Mouse (Mus musculus) heart, embryonic 16.5 days (tissue): ENCODE results near the gene Calml3. TPM values are rescaled to one million over a fixed set of nuclear protein-coding genes. Genes with fewer than 3 reads are reported as not detected.
"Not testable (repeated sequence)": the region's sequence is repeated elsewhere in the genome, so short reads cannot be mapped to it uniquely, and the experiment has no call there.

ENCODE experiments used
- ATAC-seq: fragments of 200-750 bp; cut with Nextera tagmentation; replicated peaks from 2 replicates; pipeline ENCODE4 v1.8.0; 2017; ENCODE audit warnings: moderate number of reproducible peaks; ENCODE audit not compliant: insufficient read depth, low FRiP score; ENCODE audit errors: extremely low read depth
- H3K27ac ChIP-seq: fragments of 300-500 bp; sonication (generic); 2 replicates; pipeline ENCODE4 v1.5.1; 2014; ENCODE audit warnings: mild to moderate bottlenecking, low read length, control low read depth, moderate library complexity
- H3K27me3 ChIP-seq: fragments of 300-500 bp; sonication (generic); 2 replicates; pipeline ENCODE4 v1.6.1; 2014; ENCODE audit warnings: low read length, mixed read lengths; ENCODE audit not compliant: control insufficient read depth, insufficient read depth
- H3K36me3 ChIP-seq: fragments of 300-500 bp; sonication (generic); 2 replicates; pipeline ENCODE4 v1.6.1; 2014; ENCODE audit not compliant: control insufficient read depth, insufficient read depth
- H3K4me1 ChIP-seq: fragments of 300-500 bp; sonication (generic); 2 replicates; pipeline ENCODE4 v1.6.1; 2014; ENCODE audit warnings: low read length, mixed read lengths; ENCODE audit not compliant: control insufficient read depth, insufficient read depth
- H3K4me2 ChIP-seq: fragments of 300-500 bp; sonication (generic); 2 replicates; pipeline ENCODE4 v1.6.1; 2014; ENCODE audit warnings: low read depth, mild to moderate bottlenecking, control low read depth, low read length
- H3K4me3 ChIP-seq: fragments of 300-500 bp; sonication (generic); 2 replicates; pipeline ENCODE4 v1.5.1; 2014; ENCODE audit warnings: mild to moderate bottlenecking, control low read depth, low read length
- H3K9ac ChIP-seq: fragments of 300-500 bp; sonication (generic); 2 replicates; pipeline ENCODE4 v1.6.1; 2014; ENCODE audit warnings: low read length, control low read depth
- H3K9me3 ChIP-seq: fragments of 300-500 bp; sonication (generic); replicated peaks from 2 replicates; pipeline ENCODE4 v1.6.1; 2016; ENCODE audit warnings: low read length; ENCODE audit not compliant: control insufficient read depth
- WGBS: fragments of 180-500 bp; shearing (Covaris S2); extraction: QIAGEN DNeasy Blood & Tissue Kit; methylation state at CpG from one replicate; pipeline ENCODE4 v1.1.7; 2014; 5-methylcytosine and 5-hydroxymethylcytosine counted together
- polyA plus RNA-seq: library from polyadenylated mRNA; unstranded; fragments of >200 nt; fragmentation: Nextera tagmentation; extraction: Ambion mirVana; gene quantifications from 2 replicates; pipeline ENCODE4 v1.2.1, GENCODE M21; 2015

Calml3 gene
- 0.14 and 0.22 TPM in 2 replicates for polyA plus RNA-seq

- no peak within 1 kb of the TSS for H3K4me3 ChIP-seq
- H3K4me2 ChIP-seq = no peak within 1 kb of the TSS
- ATAC-seq = no peak
- H3K27me3 ChIP-seq = no peaks in the 10 kb centered on the region
- WGBS = 83% methylated on average over 13 of the region's 13 CpGs
- H3K27ac ChIP-seq = peak within 1 kb of the TSS; percentile 25; the same call in 1 of the 2 replicates
- no peak within 1 kb of the TSS for H3K9ac ChIP-seq
- no peaks in the 10 kb centered on the region for H3K9me3 ChIP-seq
- no peaks in the 10 kb centered on the region for H3K36me3 ChIP-seq
- H3K4me1 ChIP-seq = peaks cover 5% of the 10 kb centered on the region
Observed at GRCm38 (mm10) chr13:3804186-3804585, at the start of gene Calml3. Gene Calml3 (minus strand): TSS chr13:3804316.

- no peaks in the 10 kb centered on the region for H3K9me3 ChIP-seq
- no peaks in the 10 kb centered on the region for H3K27me3 ChIP-seq
- H3K36me3 ChIP-seq = no peaks in the 10 kb centered on the region
- WGBS = 71% methylated on average over 1 of the region's 1 CpGs
- ATAC-seq = no peak
- H3K9ac ChIP-seq = no peak overlapping the region
- no peak overlapping the region for H3K27ac ChIP-seq
- no peak overlapping the region for H3K4me2 ChIP-seq
- H3K4me3 ChIP-seq = no peak overlapping the region
- H3K4me1 ChIP-seq = no peaks in the 10 kb centered on the region
Observed at GRCm38 (mm10) chr13:3850330-3850729, 46.2 kb upstream of the Calml3 start.

GRCm38 (mm10) chr13:3840662-3841061 is 36.5 kb upstream of the Calml3 start:
- not testable (repeated sequence) for H3K27ac ChIP-seq, ATAC-seq, H3K27me3 ChIP-seq, H3K4me1 ChIP-seq, H3K9ac ChIP-seq, H3K4me3 ChIP-seq, H3K9me3 ChIP-seq, H3K36me3 ChIP-seq, H3K4me2 ChIP-seq

GRCm38 (mm10) chr13:3837312-3837807 is 33.2 kb upstream of the Calml3 start, which contains the start of gene Calm4:
Gene Calm4 (plus strand): TSS chr13:3837757.
- not testable (repeated sequence) for H3K36me3 ChIP-seq, H3K4me1 ChIP-seq, H3K9me3 ChIP-seq, H3K4me3 ChIP-seq, H3K27ac ChIP-seq, H3K27me3 ChIP-seq, H3K4me2 ChIP-seq, H3K9ac ChIP-seq, ATAC-seq

- not testable (repeated sequence) for H3K27me3 ChIP-seq, ATAC-seq, H3K27ac ChIP-seq, H3K4me1 ChIP-seq, H3K4me2 ChIP-seq, H3K4me3 ChIP-seq, H3K9ac ChIP-seq, H3K36me3 ChIP-seq, H3K9me3 ChIP-seq
Observed at GRCm38 (mm10) chr13:3833644-3834043, 29.5 kb upstream of the Calml3 start.

GRCm38 (mm10) chr13:3832450-3832849 is 28.3 kb upstream of the Calml3 start:
- Histone ChIP-seq H3K36me3 (no peaks in the 10 kb centered on the region), H3K9ac (no peak overlapping the region), H3K4me2 (no peak overlapping the region), H3K4me3 (no peak overlapping the region), H3K9me3 (no peaks in the 10 kb centered on the region), H3K4me1 (no peaks in the 10 kb centered on the region), H3K27ac (no peak overlapping the region), H3K27me3 (no peaks in the 10 kb centered on the region)
- ATAC-seq = no peak
- 54% methylated on average over 2 of the region's 2 CpGs for WGBS

GRCm38 (mm10) chr13:3831994-3832393 is 27.9 kb upstream of the Calml3 start:
- Histone ChIP-seq H3K4me1 (no peaks in the 10 kb centered on the region), H3K36me3 (no peaks in the 10 kb centered on the region), H3K9ac (no peak overlapping the region), H3K27ac (no peak overlapping the region), H3K27me3 (no peaks in the 10 kb centered on the region), H3K4me3 (no peak overlapping the region), H3K9me3 (no peaks in the 10 kb centered on the region), H3K4me2 (no peak overlapping the region)
- ATAC-seq = no peak
- WGBS = 50% methylated on average over 1 of the region's 1 CpGs

- 68% methylated on average over 5 of the region's 5 CpGs for WGBS
- ATAC-seq = no peak
- Histone ChIP-seq H3K27me3 (no peaks in the 10 kb centered on the region), H3K4me1 (no peaks in the 10 kb centered on the region), H3K9ac (no peak overlapping the region), H3K4me3 (no peak overlapping the region), H3K4me2 (no peak overlapping the region), H3K36me3 (no peaks in the 10 kb centered on the region), H3K9me3 (no peaks in the 10 kb centered on the region), H3K27ac (no peak overlapping the region)
Observed at GRCm38 (mm10) chr13:3831546-3831945, 27.4 kb upstream of the Calml3 start.

- no peak overlapping the region for H3K4me2 ChIP-seq
- H3K27ac ChIP-seq = no peak overlapping the region
- no peaks in the 10 kb centered on the region for H3K4me1 ChIP-seq
- H3K9ac ChIP-seq = no peak overlapping the region
- H3K27me3 ChIP-seq = no peaks in the 10 kb centered on the region
- no peaks in the 10 kb centered on the region for H3K9me3 ChIP-seq
- no peaks in the 10 kb centered on the region for H3K36me3 ChIP-seq
- no peak for ATAC-seq
- H3K4me3 ChIP-seq = no peak overlapping the region
Observed at GRCm38 (mm10) chr13:3825726-3826125, 21.6 kb upstream of the Calml3 start.

GRCm38 (mm10) chr13:3822105-3822504 is 18.0 kb upstream of the Calml3 start:
- H3K36me3 ChIP-seq = no peaks in the 10 kb centered on the region
- no peaks in the 10 kb centered on the region for H3K27me3 ChIP-seq
- H3K4me1 ChIP-seq = no peaks in the 10 kb centered on the region
- no peak for ATAC-seq
- H3K27ac ChIP-seq = no peak overlapping the region
- no peak overlapping the region for H3K9ac ChIP-seq
- no peaks in the 10 kb centered on the region for H3K9me3 ChIP-seq
- WGBS = 63% methylated on average over 4 of the region's 4 CpGs
- H3K4me2 ChIP-seq = no peak overlapping the region
- no peak overlapping the region for H3K4me3 ChIP-seq
